ENCODE assay signal across 28 mouse cellular contexts in the genomic region with DNA sequence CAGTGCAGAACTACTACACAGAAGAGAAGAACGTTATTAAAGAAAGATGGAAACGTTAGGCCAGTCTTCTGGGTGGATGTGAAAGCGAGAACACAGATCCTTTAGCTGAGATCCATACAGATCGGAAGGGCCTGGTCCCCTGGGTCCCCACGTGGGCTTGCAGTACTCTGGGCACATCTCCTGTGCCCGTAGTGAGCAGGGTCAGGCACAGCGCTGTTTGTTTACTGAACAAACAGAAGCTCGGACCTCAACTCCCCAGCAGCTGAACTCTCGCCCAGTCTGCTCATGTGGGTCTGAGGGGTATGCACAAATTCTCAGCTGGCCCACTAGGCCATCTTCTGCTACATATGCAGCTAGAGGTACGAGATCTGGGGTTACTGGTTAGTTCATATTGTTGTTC. TPM values are rescaled to one million over a fixed set of nuclear protein-coding genes. Genes with fewer than 3 reads are reported as not detected.
"Had no signal": no experiment of that assay in that cellular context is flagged by ENCODE, and none has a peak within 500 bp of the region (broad histone marks: within the 10 kb centered on the region; RNA-seq: fewer than 3 reads in every experiment).

No protein-coding gene starts in this region.

- DNase-seq: forebrain, postnatal 0 days; gastrocnemius, postnatal 14 days; gastrocnemius, postnatal 36 days; heart, adult 2 months; heart, postnatal 4 days; kidney, adult 18-20 months; kidney, adult 8-10 months; kidney, postnatal 10 days; kidney, postnatal 25 days; kidney, postnatal 4 days had no signal

- H3K9me3 ChIP-seq: heart, embryonic 13.5 days; heart, embryonic 15.5 days; hindbrain, embryonic 10.5 days; hindbrain, embryonic 12.5 days; intestine, embryonic 15.5 days; limb, embryonic 10.5 days; limb, embryonic 12.5 days had no signal

- H3K36me3 ChIP-seq: heart, embryonic 13.5 days; heart, embryonic 15.5 days; hindbrain, embryonic 10.5 days; hindbrain, embryonic 12.5 days; intestine, embryonic 15.5 days; limb, embryonic 10.5 days; limb, embryonic 12.5 days had no signal

- H3K27me3 ChIP-seq: hindbrain, embryonic 12.5 days; intestine, embryonic 15.5 days had no signal

- H3K27ac ChIP-seq: heart, adult 2 months; heart, embryonic 13.5 days; heart, embryonic 15.5 days; hindbrain, embryonic 10.5 days; hindbrain, embryonic 12.5 days; hindbrain, embryonic 14.5 days; intestine, embryonic 15.5 days; layer of hippocampus, adult 2 months; left cerebral cortex, adult 2 months; limb, embryonic 10.5 days; limb, embryonic 12.5 days had no signal

- H3K9ac ChIP-seq: forebrain, postnatal 0 days; heart, embryonic 13.5 days; heart, embryonic 15.5 days; hindbrain, embryonic 12.5 days; hindbrain, embryonic 14.5 days; intestine, embryonic 15.5 days; limb, embryonic 12.5 days had no signal

- H3K4me2 ChIP-seq: heart, embryonic 11.5 days; heart, embryonic 13.5 days; heart, embryonic 15.5 days; hindbrain, embryonic 12.5 days; hindbrain, embryonic 14.5 days; intestine, embryonic 15.5 days; limb, embryonic 12.5 days had no signal

- H3K4me1 ChIP-seq: heart, embryonic 13.5 days; heart, embryonic 15.5 days; intestine, embryonic 15.5 days had no signal

- ATAC-seq: forebrain, postnatal 0 days; hindbrain, embryonic 16.5 days; inflammation-experienced regulatory T-cells, adult 6 months; intestine, embryonic 15.5 days; intestine, postnatal 0 days had no signal

- H3K4me3 ChIP-seq: heart, adult 2 months; heart, embryonic 13.5 days; heart, embryonic 15.5 days; hindbrain, embryonic 10.5 days; hindbrain, embryonic 12.5 days; intestine, embryonic 15.5 days; layer of hippocampus, adult 2 months; left cerebral cortex, adult 2 months; limb, embryonic 10.5 days; limb, embryonic 12.5 days had no signal

RNA-seq across cellular contexts. Expression of gene Dmrt2, which starts 21.7 kb away (rescaled TPM):
- polyA plus RNA-seq: heart, postnatal 0 days; hindbrain, embryonic 14.5 days; hindbrain, embryonic 16.5 days; inflammation-experienced regulatory T-cells, adult 6 months had no signal

RNA-seq across cellular contexts. Expression of gene Dmrt3, which starts 40.4 kb away (rescaled TPM):
- polyA plus RNA-seq: gonadal fat pad, adult 2 months; heart, postnatal 0 days; inflammation-experienced regulatory T-cells, adult 6 months; intestine, postnatal 0 days; kidney, embryonic 14.5 days; kidney, embryonic 16.5 days had no signal
